Mouse (Mus musculus) hindbrain, embryonic 13.5 days (tissue): ENCODE data around the gene Wnk4. TPM values are rescaled to one million over a fixed set of nuclear protein-coding genes. Genes with fewer than 3 reads are reported as not detected.
"Not testable (repeated sequence)": the region's sequence is repeated elsewhere in the genome, so short reads cannot be mapped to it uniquely, and the experiment has no call there.

Experiments
- ATAC-seq: fragments of 200-750 bp; cut with Nextera tagmentation; 2 replicates; pipeline ENCODE4 v1.8.0; 2017; ENCODE audit warnings: moderate TSS enrichment; ENCODE audit not compliant: low FRiP score
- H3K27ac ChIP-seq: fragments of 300-500 bp; sonication (generic); 2 replicates; pipeline ENCODE4 v1.5.1; 2015; ENCODE audit warnings: inconsistent platforms, mild to moderate bottlenecking, moderate library complexity
- H3K27me3 ChIP-seq: fragments of 300-500 bp; sonication (generic); 2 replicates; pipeline ENCODE4 v1.6.1; 2015; ENCODE audit warnings: mild to moderate bottlenecking, inconsistent platforms
- H3K36me3 ChIP-seq: fragments of 300-500 bp; sonication (generic); 2 replicates; pipeline ENCODE4 v1.6.1; 2015; ENCODE audit warnings: mild to moderate bottlenecking, inconsistent platforms
- H3K4me1 ChIP-seq: fragments of 300-500 bp; sonication (generic); replicated peaks from 2 replicates; pipeline ENCODE4 v1.6.1; 2015; ENCODE audit warnings: inconsistent platforms
- H3K4me2 ChIP-seq: fragments of 300-500 bp; sonication (generic); 2 replicates; pipeline ENCODE4 v1.6.1; 2015; ENCODE audit warnings: inconsistent platforms, mild to moderate bottlenecking, moderate library complexity
- H3K4me3 ChIP-seq: fragments of 300-500 bp; sonication (generic); 2 replicates; pipeline ENCODE4 v1.5.1; 2015; ENCODE audit warnings: mild to moderate bottlenecking, inconsistent platforms
- H3K9ac ChIP-seq: fragments of 300-500 bp; sonication (generic); 2 replicates; pipeline ENCODE4 v1.6.1; 2015; ENCODE audit warnings: mild to moderate bottlenecking, inconsistent platforms
- H3K9me3 ChIP-seq: fragments of 300-500 bp; sonication (generic); 2 replicates; pipeline ENCODE4 v1.6.1; 2016; ENCODE audit warnings: inconsistent platforms
- WGBS: fragments of 180-500 bp; shearing (Covaris S2); methylation state at CpG from one replicate; pipeline ENCODE4 v1.1.7; 2015; 5-methylcytosine and 5-hydroxymethylcytosine counted together
- polyA plus RNA-seq: library from polyadenylated mRNA; unstranded; fragments of >200 nt; fragmentation: Nextera tagmentation; extraction: Ambion mirVana; gene quantifications from 2 replicates; pipeline ENCODE4 v1.2.1, GENCODE M21; 2015

The Wnk4 gene
- polyA plus RNA-seq, 1 experiment from 2014 or later: 7.0 TPM

GRCm38 (mm10) chr11:101315082-101315650, 54.8 kb downstream of the Wnk4 start:
- Histone ChIP-seq H3K9ac (peak overlapping the region; percentile 87), H3K9me3 (no peaks in the 10 kb centered on the region), H3K4me2 (peak overlapping the region; percentile 100), H3K27me3 (0 out of 2 replicates have a peak, but pooled peaks cover 2% of the 10 kb centered on the region), H3K27ac (peak overlapping the region; percentile 86), H3K4me1 (peaks cover 23% of the 10 kb centered on the region), H3K36me3 (peaks cover 22% of the 10 kb centered on the region), H3K4me3 (peak overlapping the region; percentile 99)
- WGBS: 91% methylated on average over 8 of the region's 8 CpGs
- no peak for ATAC-seq

- Histone ChIP-seq H3K4me2 (peak within 1 kb of the TSS; percentile 100), H3K9me3 (no peaks in the 10 kb centered on the region), H3K27me3 (no peaks in the 10 kb centered on the region), H3K27ac (peak within 1 kb of the TSS; percentile 86), H3K36me3 (peaks cover 29% of the 10 kb centered on the region), H3K4me3 (peak within 1 kb of the TSS; percentile 99), H3K9ac (peak within 1 kb of the TSS; percentile 87), H3K4me1 (peaks cover 23% of the 10 kb centered on the region)
- peak; percentile 95 for ATAC-seq
- under 1% methylated on average over 61 of the region's 62 CpGs for WGBS
Observed at GRCm38 (mm10) chr11:101315665-101316500, 55.5 kb downstream of the Wnk4 start, which contains the start of gene Psme3. Gene Psme3, plus strand, starts transcription at chr11:101316213.

GRCm38 (mm10) chr11:101316501-101316917, 56.1 kb downstream of the Wnk4 start:
- 2% methylated on average over 17 of the region's 17 CpGs for WGBS
- H3K9ac ChIP-seq: peak overlapping the region; percentile 87
- peaks cover 36% of the 10 kb centered on the region for H3K36me3 ChIP-seq
- H3K27ac ChIP-seq: peak overlapping the region; percentile 86
- H3K4me3 ChIP-seq: peak overlapping the region; percentile 99
- no peaks in the 10 kb centered on the region for H3K27me3 ChIP-seq
- peak overlapping the region; percentile 100 for H3K4me2 ChIP-seq
- H3K9me3 ChIP-seq: no peaks in the 10 kb centered on the region
- H3K4me1 ChIP-seq: peaks cover 23% of the 10 kb centered on the region
- ATAC-seq: peak; percentile 72; the same call in 1 of the 2 replicates

GRCm38 (mm10) chr11:101323609-101324008, 63.2 kb downstream of the Wnk4 start:
- H3K27me3 ChIP-seq: no peaks in the 10 kb centered on the region
- 0 out of 2 replicates have a peak, but pooled peaks have one; percentile 28 for ATAC-seq
- H3K4me2 ChIP-seq: no peak overlapping the region
- H3K9ac ChIP-seq: no peak overlapping the region
- no peak overlapping the region for H3K4me3 ChIP-seq
- no peak overlapping the region for H3K27ac ChIP-seq
- 17% methylated on average over 4 of the region's 4 CpGs for WGBS
- no peaks in the 10 kb centered on the region for H3K9me3 ChIP-seq
- peaks cover 80% of the 10 kb centered on the region for H3K36me3 ChIP-seq
- H3K4me1 ChIP-seq: no peaks in the 10 kb centered on the region

- 91% methylated on average over 5 of the region's 5 CpGs for WGBS
- H3K4me2 ChIP-seq: no peak within 1 kb of the TSS
- H3K36me3 ChIP-seq: peaks cover 68% of the 10 kb centered on the region
- no peak within 1 kb of the TSS for H3K27ac ChIP-seq
- H3K9ac ChIP-seq: no peak within 1 kb of the TSS
- no peaks in the 10 kb centered on the region for H3K27me3 ChIP-seq
- no peak within 1 kb of the TSS for H3K4me3 ChIP-seq
- H3K4me1 ChIP-seq: 0 out of 2 replicates have a peak, but pooled peaks cover 6% of the 10 kb centered on the region
- H3K9me3 ChIP-seq: no peaks in the 10 kb centered on the region
- no peak for ATAC-seq
Observed at GRCm38 (mm10) chr11:101324763-101325162, 64.4 kb downstream of the Wnk4 start, which contains the start of gene Aoc2. Gene Aoc2, plus strand, starts transcription at chr11:101325063.

- H3K9me3 ChIP-seq, H3K9ac ChIP-seq, H3K27me3 ChIP-seq, ATAC-seq, H3K4me1 ChIP-seq, H3K4me2 ChIP-seq, H3K4me3 ChIP-seq, H3K27ac ChIP-seq: not testable (repeated sequence)
- peaks cover 64% of the 10 kb centered on the region for H3K36me3 ChIP-seq
- 95% methylated on average over 11 of the region's 11 CpGs for WGBS
Observed at GRCm38 (mm10) chr11:101325201-101325600, 64.8 kb downstream of the Wnk4 start.

- 88% methylated on average over 11 of the region's 11 CpGs for WGBS
- H3K9ac ChIP-seq: no peak overlapping the region
- no peaks in the 10 kb centered on the region for H3K9me3 ChIP-seq
- H3K4me1 ChIP-seq: 0 out of 2 replicates have a peak, but pooled peaks cover 6% of the 10 kb centered on the region
- H3K36me3 ChIP-seq: peaks cover 54% of the 10 kb centered on the region
- no peak for ATAC-seq
- H3K27me3 ChIP-seq: no peaks in the 10 kb centered on the region
- no peak overlapping the region for H3K4me2 ChIP-seq
- no peak overlapping the region for H3K27ac ChIP-seq
- no peak overlapping the region for H3K4me3 ChIP-seq
Observed at GRCm38 (mm10) chr11:101326147-101326546, 65.8 kb downstream of the Wnk4 start.

Other genes with a start within 250 kb of the Wnk4 start
- 10.7 and 11.3 TPM in 2 replicates for gene Naglu, start 190.6 kb upstream of the Wnk4 start, polyA plus RNA-seq
- gene Hsd17b1, start 182.2 kb upstream of the Wnk4 start, polyA plus RNA-seq: 0.49 TPM in 1 of 2 replicates, not detected in the other
- gene Coasy, start 178.0 kb upstream of the Wnk4 start, polyA plus RNA-seq: 41.9 and 44.1 TPM in 2 replicates
- gene Mlx, start 173.3 kb upstream of the Wnk4 start, polyA plus RNA-seq: 88.1 and 91.0 TPM in 2 replicates
- gene Psmc3ip, start 165.1 kb upstream of the Wnk4 start, polyA plus RNA-seq: 23.4 and 26.3 TPM in 2 replicates
- 25.1 and 27.7 TPM in 2 replicates for gene Retreg3, start 140.7 kb upstream of the Wnk4 start, polyA plus RNA-seq
- 79.6 and 84.0 TPM in 2 replicates for gene Tubg1, start 140.6 kb upstream of the Wnk4 start, polyA plus RNA-seq
- 34.6 and 38.2 TPM in 2 replicates for gene Tubg2, start 104.7 kb upstream of the Wnk4 start, polyA plus RNA-seq
- gene Cntnap1, start 90.0 kb upstream of the Wnk4 start, polyA plus RNA-seq: 2.6 and 2.8 TPM in 2 replicates
- gene Plekhh3, start 89.2 kb upstream of the Wnk4 start, polyA plus RNA-seq: 8.7 and 10.2 TPM in 2 replicates
- gene Ccr10, start 85.1 kb upstream of the Wnk4 start, polyA plus RNA-seq: 0.13 and 0.18 TPM in 2 replicates
- gene Ezh1, start 34.1 kb upstream of the Wnk4 start, polyA plus RNA-seq: 20.4 and 20.7 TPM in 2 replicates
- 84.8 and 94.9 TPM in 2 replicates for gene Ramp2, start 14.5 kb upstream of the Wnk4 start, polyA plus RNA-seq
- gene Vps25, start 6.9 kb upstream of the Wnk4 start, polyA plus RNA-seq: 110 and 115 TPM in 2 replicates
- gene Cntd1, start 18.4 kb downstream of the Wnk4 start, polyA plus RNA-seq: 1.3 TPM in 2 replicates
- 216 and 226 TPM in 2 replicates for gene Coa3, start 18.5 kb downstream of the Wnk4 start, polyA plus RNA-seq
- 166 and 188 TPM in 2 replicates for gene Becn1, start 41.7 kb downstream of the Wnk4 start, polyA plus RNA-seq
- 118 and 122 TPM in 2 replicates for gene Psme3, start 55.6 kb downstream of the Wnk4 start, polyA plus RNA-seq
- 1.9 and 2.4 TPM in 2 replicates for gene Aoc2, start 64.5 kb downstream of the Wnk4 start, polyA plus RNA-seq
- not detected in 2 replicates for gene Aoc3, start 70.0 kb downstream of the Wnk4 start, polyA plus RNA-seq
- not detected in 2 replicates for gene G6pc, start 107.0 kb downstream of the Wnk4 start, polyA plus RNA-seq
- gene Aarsd1, start 157.0 kb downstream of the Wnk4 start, polyA plus RNA-seq: 91.5 and 96.2 TPM in 2 replicates
- gene Gm27029, start 164.2 kb downstream of the Wnk4 start, polyA plus RNA-seq: 4.8 and 8.0 TPM in 2 replicates
- gene Rundc1, start 164.5 kb downstream of the Wnk4 start, polyA plus RNA-seq: 28.6 and 29.8 TPM in 2 replicates
- 2.3 and 2.8 TPM in 2 replicates for gene Ptges3l, start 164.8 kb downstream of the Wnk4 start, polyA plus RNA-seq
- gene Rpl27, start 181.7 kb downstream of the Wnk4 start, polyA plus RNA-seq: 301 and 310 TPM in 2 replicates
- gene Ifi35, start 187.8 kb downstream of the Wnk4 start, polyA plus RNA-seq: 3.7 and 4.0 TPM in 2 replicates
- gene Rnd2, start 204.4 kb downstream of the Wnk4 start, polyA plus RNA-seq: 108 and 111 TPM in 2 replicates
- 92.1 and 96.6 TPM in 2 replicates for gene Vat1, start 205.7 kb downstream of the Wnk4 start, polyA plus RNA-seq